Mouse (Mus musculus) left cerebral cortex, postnatal 25 days (tissue): Measurements from ENCODE around the gene Emc7. TPM values are rescaled to one million over a fixed set of nuclear protein-coding genes. Genes with fewer than 3 reads are reported as not detected.

Source experiments
- DNase-seq, 2 experiments: peaks; one replicate each; pipeline ENCODE4 v3.0.0; 2022; ENCODE audit warnings: low spot score in 2 of 2, mixed read lengths in 1 of 2
- intact Hi-C: fragments of 180-260 bp; cut with DNase I; formaldehyde crosslinking; loops from one replicate; pipeline ENCODE4 v1.15.1; 2025
- total RNA-seq, 2 experiments: library from RNA; stranded (reverse); gene quantifications; 2 replicates each; pipeline ENCODE4 v1.2.3; 2021

Emc7 gene
- total RNA-seq, 2 experiments from 2014 or later: 49.7 TPM

- intact Hi-C loops: no loop called here
- DNase-seq: no peak
Measured at GRCm38 (mm10) chr2:112510140-112510539, 55.3 kb downstream of the Emc7 start.

GRCm38 (mm10) chr2:112513036-112513435 lies 58.2 kb downstream of the Emc7 start:
- intact Hi-C loops: no loop called here
- no peak for DNase-seq

GRCm38 (mm10) chr2:112516728-112517127 lies 61.9 kb downstream of the Emc7 start:
- intact Hi-C loops: no loop called here
- no peak for DNase-seq

- intact Hi-C loops: no loop called here
- no peak for DNase-seq
Measured at GRCm38 (mm10) chr2:112517218-112517617, 62.4 kb downstream of the Emc7 start.

- intact Hi-C loops: no loop called here
Measured at GRCm38 (mm10) chr2:112518541-112518940, 63.7 kb downstream of the Emc7 start.

GRCm38 (mm10) chr2:112520526-112521482 lies 66.0 kb downstream of the Emc7 start:
- no peak for DNase-seq
- intact Hi-C loops: no loop called here

More at GRCm38 (mm10) chr2:112518541-112518940, 63.7 kb downstream of the Emc7 start:
- no peak for DNase-seq

Other genes starting within 250 kb of the Emc7 start
- gene Lpcat4, start 215.5 kb upstream of the Emc7 start, total RNA-seq: 100 to 1,000 TPM; 135 to 158 TPM
- under 1 TPM in 1 of 2 experiments, not detected in 1; 0.09 TPM for gene Nutm1, start 195.7 kb upstream of the Emc7 start, total RNA-seq
- 10 to 100 TPM; 50.4 to 55.0 TPM for gene Nop10, start 193.1 kb upstream of the Emc7 start, total RNA-seq
- gene Slc12a6, start 189.2 kb upstream of the Emc7 start, total RNA-seq: 100 to 1,000 TPM; 119 to 130 TPM
- gene Gm21985, start 188.7 kb upstream of the Emc7 start, total RNA-seq: 1 to 10 TPM; 4.1 to 4.4 TPM
- gene Emc4, start 87.0 kb upstream of the Emc7 start, total RNA-seq: 100 to 1,000 TPM; 157 to 167 TPM
- 10 to 100 TPM; 13.2 to 13.8 TPM for gene Katnbl1, start 75.8 kb upstream of the Emc7 start, total RNA-seq
- gene Chrm5, start 25.8 kb downstream of the Emc7 start, total RNA-seq: 1 to 10 TPM in 1 of 2 experiments, under 1 TPM in 1; 0.87 to 2.2 TPM
- 10 to 100 TPM in 1 of 2 experiments, 1 to 10 TPM in 1; 9.6 to 11.4 TPM for gene Aven, start 38.0 kb downstream of the Emc7 start, total RNA-seq